Mouse (Mus musculus): ENCODE data around the gene Lysmd4. TPM values are rescaled to one million over a fixed set of nuclear protein-coding genes. Genes with fewer than 3 reads are reported as not detected.
"Not testable (repeated sequence)": the region's sequence is repeated elsewhere in the genome, so short reads cannot be mapped to it uniquely, and the experiment has no call there.

The Lysmd4 gene
- polyA plus RNA-seq, 1 experiment from 2014 or later = 30.6 TPM

DNA sequence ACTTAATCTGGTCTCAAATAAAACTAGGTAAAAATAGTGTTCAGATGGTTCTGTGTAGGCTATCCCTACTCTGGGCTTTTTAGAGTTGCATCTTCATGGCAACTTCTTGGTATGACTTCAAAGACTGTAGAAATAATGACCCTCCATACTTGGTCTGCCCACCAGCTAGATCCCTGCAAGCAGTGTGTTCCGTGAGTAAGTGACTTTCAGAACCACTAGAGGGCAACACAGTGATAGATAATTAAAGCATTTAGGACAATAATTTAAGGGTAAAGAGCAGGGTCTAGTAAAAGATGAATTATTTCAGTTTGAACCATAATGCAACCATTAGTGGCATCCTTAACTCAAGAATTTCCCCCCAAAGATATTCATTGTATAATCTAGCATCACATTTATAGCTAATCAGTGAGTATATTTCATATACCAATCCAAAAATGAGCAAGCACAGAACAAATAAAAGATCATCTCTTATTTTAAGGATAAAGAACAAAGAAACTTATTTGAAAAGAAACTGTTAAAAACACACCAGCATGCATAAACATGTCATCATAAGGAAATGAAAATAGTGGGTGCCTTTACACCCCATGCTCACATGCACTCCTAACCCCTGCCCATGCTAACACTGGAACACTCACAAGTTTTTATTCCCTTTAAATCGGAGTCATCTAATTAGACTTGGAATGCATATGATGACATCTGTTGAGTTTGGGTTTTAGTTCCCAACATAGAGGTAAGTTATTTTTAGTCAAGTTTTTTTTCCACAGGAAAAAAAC is 21.0 kb downstream of the Lysmd4 start:
- Histone ChIP-seq H3K36me3 (ENCODE audit: control insufficient read depth, insufficient read depth, low read length) (no peaks in the 10 kb centered on the region), H3K4me2 (ENCODE audit: low read depth, low read length) (no peak overlapping the region), H3K9me3 (ENCODE audit: control insufficient read depth, low read length) (no peaks in the 10 kb centered on the region), H3K27ac (ENCODE audit: low read depth, low read length) (no peak overlapping the region), H3K9ac (replicated peaks; ENCODE audit: low read depth, low read length) (no peak overlapping the region), H3K4me1 (ENCODE audit: control insufficient read depth, insufficient read depth, low read length) (no peaks in the 10 kb centered on the region), H3K4me3 (ENCODE audit: low read depth, low read length) (no peak overlapping the region), H3K27me3 (ENCODE audit: control insufficient read depth, insufficient read depth, low read length) (no peaks in the 10 kb centered on the region)
- ATAC-seq (ENCODE audit: low read depth) = no peak
- 56% methylated on average over 2 of the region's 2 CpGs for WGBS

- H3K4me1 ChIP-seq (ENCODE audit: control insufficient read depth, insufficient read depth, low read length) = no peaks in the 10 kb centered on the region
- no peaks in the 10 kb centered on the region for H3K9me3 ChIP-seq (ENCODE audit: control insufficient read depth, low read length)
- H3K27ac ChIP-seq (ENCODE audit: low read depth, low read length) = no peak overlapping the region
- H3K36me3 ChIP-seq (ENCODE audit: control insufficient read depth, insufficient read depth, low read length) = no peaks in the 10 kb centered on the region
- H3K27me3 ChIP-seq (ENCODE audit: control insufficient read depth, insufficient read depth, low read length) = no peaks in the 10 kb centered on the region
- H3K4me2 ChIP-seq (ENCODE audit: low read depth, low read length) = no peak overlapping the region
- WGBS = 73% methylated on average over 4 of the region's 4 CpGs
- H3K9ac ChIP-seq (replicated peaks; ENCODE audit: low read depth, low read length) = no peak overlapping the region
- no peak overlapping the region for H3K4me3 ChIP-seq (ENCODE audit: low read depth, low read length)
- ATAC-seq (ENCODE audit: low read depth) = no peak
Observed at GRCm38 (mm10) chr7:67243894-67244282, 21.5 kb downstream of the Lysmd4 start.

DNA sequence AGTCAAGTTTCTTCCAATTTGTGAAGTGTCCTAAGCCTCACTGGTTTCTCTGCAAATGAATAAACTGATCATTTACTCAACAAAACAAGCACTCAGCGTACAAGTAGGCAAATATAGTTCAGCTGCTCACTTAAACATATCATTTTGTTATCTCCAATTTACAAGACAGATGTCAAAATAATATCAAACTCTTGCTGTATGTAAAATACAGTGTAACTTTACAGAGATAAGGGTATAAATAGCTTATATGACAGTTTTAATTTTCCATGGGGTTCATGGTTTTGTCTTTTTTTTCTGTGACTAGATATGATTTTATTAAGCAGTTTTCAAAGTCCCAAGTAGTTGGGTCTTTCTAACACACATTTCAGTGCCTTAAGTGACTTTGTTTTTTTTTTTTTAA is 22.9 kb downstream of the Lysmd4 start:
- no peak for ATAC-seq (ENCODE audit: low read depth)
- H3K27ac ChIP-seq (ENCODE audit: low read depth, low read length) = no peak overlapping the region
- H3K9ac ChIP-seq (replicated peaks; ENCODE audit: low read depth, low read length) = no peak overlapping the region
- WGBS = 96% methylated on average over 1 of the region's 1 CpGs
- no peaks in the 10 kb centered on the region for H3K36me3 ChIP-seq (ENCODE audit: control insufficient read depth, insufficient read depth, low read length)
- H3K9me3 ChIP-seq (ENCODE audit: control insufficient read depth, low read length) = no peaks in the 10 kb centered on the region
- no peak overlapping the region for H3K4me3 ChIP-seq (ENCODE audit: low read depth, low read length)
- no peaks in the 10 kb centered on the region for H3K4me1 ChIP-seq (ENCODE audit: control insufficient read depth, insufficient read depth, low read length)
- H3K27me3 ChIP-seq (ENCODE audit: control insufficient read depth, insufficient read depth, low read length) = no peaks in the 10 kb centered on the region
- no peak overlapping the region for H3K4me2 ChIP-seq (ENCODE audit: low read depth, low read length)

DNA sequence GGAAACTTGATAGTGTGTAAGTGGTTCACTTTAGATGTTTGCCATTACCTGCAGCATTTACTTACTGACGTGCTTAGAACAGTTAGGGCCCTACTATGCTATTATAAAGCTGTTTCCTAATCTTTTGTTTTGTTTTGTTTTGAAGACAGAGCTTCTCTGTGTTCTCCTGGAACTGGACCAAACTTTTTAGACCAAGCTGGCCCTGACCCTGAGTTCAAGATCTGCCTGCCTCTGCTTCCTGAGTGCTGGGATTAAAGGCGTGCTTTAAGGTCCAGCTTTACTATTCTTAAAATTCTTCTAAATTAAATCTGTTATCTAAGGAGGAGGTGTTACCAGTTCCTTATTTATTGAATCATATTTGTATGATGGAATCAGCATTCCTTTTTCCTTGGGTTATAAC is 23.7 kb downstream of the Lysmd4 start:
- H3K4me2 ChIP-seq (ENCODE audit: low read depth, low read length) = no peak overlapping the region
- H3K9ac ChIP-seq (replicated peaks; ENCODE audit: low read depth, low read length) = no peak overlapping the region
- H3K4me3 ChIP-seq (ENCODE audit: low read depth, low read length) = no peak overlapping the region
- 78% methylated on average over 2 of the region's 2 CpGs for WGBS
- no peak for ATAC-seq (ENCODE audit: low read depth)
- H3K27me3 ChIP-seq (ENCODE audit: control insufficient read depth, insufficient read depth, low read length) = no peaks in the 10 kb centered on the region
- H3K4me1 ChIP-seq (ENCODE audit: control insufficient read depth, insufficient read depth, low read length) = no peaks in the 10 kb centered on the region
- no peak overlapping the region for H3K27ac ChIP-seq (ENCODE audit: low read depth, low read length)
- no peaks in the 10 kb centered on the region for H3K36me3 ChIP-seq (ENCODE audit: control insufficient read depth, insufficient read depth, low read length)
- no peaks in the 10 kb centered on the region for H3K9me3 ChIP-seq (ENCODE audit: control insufficient read depth, low read length)

- H3K4me1 ChIP-seq (ENCODE audit: control insufficient read depth, insufficient read depth, low read length) = no peaks in the 10 kb centered on the region
- WGBS = 65% methylated on average over 4 of the region's 4 CpGs
- H3K27me3 ChIP-seq (ENCODE audit: control insufficient read depth, insufficient read depth, low read length) = no peaks in the 10 kb centered on the region
- no peak overlapping the region for H3K27ac ChIP-seq (ENCODE audit: low read depth, low read length)
- H3K4me2 ChIP-seq (ENCODE audit: low read depth, low read length) = no peak overlapping the region
- H3K4me3 ChIP-seq (ENCODE audit: low read depth, low read length) = no peak overlapping the region
- peak; percentile 79; the same call in 1 of the 2 replicates for ATAC-seq (ENCODE audit: low read depth)
- peaks cover 15% of the 10 kb centered on the region for H3K36me3 ChIP-seq (ENCODE audit: control insufficient read depth, insufficient read depth, low read length)
- H3K9me3 ChIP-seq (ENCODE audit: control insufficient read depth, low read length) = no peaks in the 10 kb centered on the region
- no peak overlapping the region for H3K9ac ChIP-seq (replicated peaks; ENCODE audit: low read depth, low read length)
Observed at GRCm38 (mm10) chr7:67259828-67260563, 37.7 kb downstream of the Lysmd4 start.

GRCm38 (mm10) chr7:67270447-67270846 is 48.1 kb downstream of the Lysmd4 start:
- not testable (repeated sequence) for H3K4me2 ChIP-seq (ENCODE audit: low read depth, low read length); ATAC-seq (ENCODE audit: low read depth); H3K9ac ChIP-seq (replicated peaks; ENCODE audit: low read depth, low read length); H3K4me1 ChIP-seq (ENCODE audit: control insufficient read depth, insufficient read depth, low read length); H3K9me3 ChIP-seq (ENCODE audit: control insufficient read depth, low read length); H3K4me3 ChIP-seq (ENCODE audit: low read depth, low read length); H3K27ac ChIP-seq (ENCODE audit: low read depth, low read length); H3K27me3 ChIP-seq (ENCODE audit: control insufficient read depth, insufficient read depth, low read length); H3K36me3 ChIP-seq (ENCODE audit: control insufficient read depth, insufficient read depth, low read length)
- 95% methylated on average over 4 of the region's 4 CpGs for WGBS

DNA sequence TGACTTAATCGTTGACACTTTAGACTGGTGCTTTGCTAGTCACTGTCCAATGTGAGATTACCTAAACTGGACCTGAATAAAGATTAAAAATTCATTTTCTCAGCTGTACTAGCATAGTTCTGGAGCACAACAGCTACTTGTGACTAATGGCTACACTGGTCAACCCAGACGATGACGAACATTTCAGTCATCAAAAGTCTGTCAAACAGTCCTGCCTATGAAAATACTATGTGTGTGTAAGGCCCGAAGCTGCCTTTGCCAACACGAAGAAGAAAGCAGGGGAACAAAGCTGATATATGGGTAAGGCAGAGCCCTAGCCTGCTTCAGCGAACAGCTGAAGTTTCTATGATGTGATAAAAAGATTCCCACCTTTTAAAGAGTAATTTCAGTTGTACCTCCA is 61.2 kb downstream of the Lysmd4 start:
- Histone ChIP-seq H3K4me1 (ENCODE audit: control insufficient read depth, insufficient read depth, low read length) (no peaks in the 10 kb centered on the region), H3K4me3 (ENCODE audit: low read depth, low read length) (no peak overlapping the region), H3K4me2 (ENCODE audit: low read depth, low read length) (no peak overlapping the region), H3K27me3 (ENCODE audit: control insufficient read depth, insufficient read depth, low read length) (no peaks in the 10 kb centered on the region), H3K9me3 (ENCODE audit: control insufficient read depth, low read length) (no peaks in the 10 kb centered on the region), H3K27ac (ENCODE audit: low read depth, low read length) (no peak overlapping the region), H3K9ac (replicated peaks; ENCODE audit: low read depth, low read length) (no peak overlapping the region), H3K36me3 (ENCODE audit: control insufficient read depth, insufficient read depth, low read length) (no peaks in the 10 kb centered on the region)
- 99% methylated on average over 6 of the region's 6 CpGs for WGBS
- ATAC-seq (ENCODE audit: low read depth) = no peak

GRCm38 (mm10) chr7:67287456-67287855 is 65.1 kb downstream of the Lysmd4 start:
- H3K4me3 ChIP-seq (ENCODE audit: low read depth, low read length) = no peak overlapping the region
- no peak for ATAC-seq (ENCODE audit: low read depth)
- H3K27me3 ChIP-seq (ENCODE audit: control insufficient read depth, insufficient read depth, low read length) = no peaks in the 10 kb centered on the region
- no peaks in the 10 kb centered on the region for H3K9me3 ChIP-seq (ENCODE audit: control insufficient read depth, low read length)
- H3K4me1 ChIP-seq (ENCODE audit: control insufficient read depth, insufficient read depth, low read length) = no peaks in the 10 kb centered on the region
- H3K36me3 ChIP-seq (ENCODE audit: control insufficient read depth, insufficient read depth, low read length) = no peaks in the 10 kb centered on the region
- H3K9ac ChIP-seq (replicated peaks; ENCODE audit: low read depth, low read length) = no peak overlapping the region
- no peak overlapping the region for H3K4me2 ChIP-seq (ENCODE audit: low read depth, low read length)
- 87% methylated on average over 4 of the region's 4 CpGs for WGBS
- H3K27ac ChIP-seq (ENCODE audit: low read depth, low read length) = no peak overlapping the region

DNA sequence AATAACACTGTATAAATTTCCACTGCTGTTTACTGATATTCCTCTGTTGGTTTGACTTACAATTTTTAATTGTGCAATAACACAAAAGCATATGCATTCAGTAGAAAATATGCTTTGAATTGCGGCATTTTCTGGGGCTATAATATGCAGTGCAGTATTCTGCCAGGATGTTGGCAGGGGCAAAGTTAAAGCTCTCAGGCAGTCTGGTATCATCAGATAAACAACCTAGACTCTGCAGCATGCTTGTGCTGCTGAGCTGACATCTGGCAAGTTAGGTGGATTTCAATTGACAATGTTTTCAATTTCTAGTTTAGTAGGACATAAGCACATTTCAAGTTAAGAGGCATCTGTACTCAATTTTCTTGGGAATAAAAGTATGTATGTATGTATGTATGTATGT is 69.0 kb downstream of the Lysmd4 start:
- no peaks in the 10 kb centered on the region for H3K4me1 ChIP-seq (ENCODE audit: control insufficient read depth, insufficient read depth, low read length)
- H3K27ac ChIP-seq (ENCODE audit: low read depth, low read length) = no peak overlapping the region
- no peak overlapping the region for H3K4me2 ChIP-seq (ENCODE audit: low read depth, low read length)
- ATAC-seq (ENCODE audit: low read depth) = no peak
- H3K36me3 ChIP-seq (ENCODE audit: control insufficient read depth, insufficient read depth, low read length) = no peaks in the 10 kb centered on the region
- H3K9me3 ChIP-seq (ENCODE audit: control insufficient read depth, low read length) = no peaks in the 10 kb centered on the region
- no peak overlapping the region for H3K9ac ChIP-seq (replicated peaks; ENCODE audit: low read depth, low read length)
- WGBS = 85% methylated on average over 1 of the region's 1 CpGs
- H3K4me3 ChIP-seq (ENCODE audit: low read depth, low read length) = no peak overlapping the region
- H3K27me3 ChIP-seq (ENCODE audit: control insufficient read depth, insufficient read depth, low read length) = no peaks in the 10 kb centered on the region
